Mouse (Mus musculus) stomach, postnatal 0 days (tissue): ENCODE results near the gene Cd96.

ENCODE experiments used
- CTCF ChIP-seq: IDR thresholded peaks from 2 replicates; pipeline ENCODE4 v1.5.1; 2016; ENCODE audit warnings: antibody characterized with exemption, low read depth, mild to moderate bottlenecking, moderate library complexity
- EP300 ChIP-seq: optimal IDR thresholded peaks from 2 replicates; pipeline ENCODE3; 2016; ENCODE audit warnings: antibody characterized with exemption

- TF ChIP-seq EP300 (no peak), CTCF (no peak)
Measured at GRCm38 (mm10) chr16:46001550-46002166, 118.4 kb downstream of the Cd96 start.
